Mouse (Mus musculus) intestine, embryonic 14.5 days (tissue): Measurements from ENCODE around the gene Gpx4. TPM values are rescaled to one million over a fixed set of nuclear protein-coding genes. Genes with fewer than 3 reads are reported as not detected.

Experiments
- ATAC-seq: fragments of 200-750 bp; cut with Nextera tagmentation; replicated peaks from 2 replicates; pipeline ENCODE4 v1.8.0; 2017; ENCODE audit warnings: low read depth, moderate number of reproducible peaks, moderate TSS enrichment, moderate library complexity; ENCODE audit not compliant: low FRiP score, low TSS enrichment
- DNase-seq: peaks from one replicate; pipeline ENCODE4 v3.0.0-alpha.2; 2018; ENCODE audit warnings: low spot score
- H3K27ac ChIP-seq: fragments of 300-500 bp; sonication (generic); 2 replicates; pipeline ENCODE4 v1.5.1; 2014; ENCODE audit warnings: low read depth, mild to moderate bottlenecking, control low read depth
- H3K27me3 ChIP-seq: fragments of 300-500 bp; sonication (generic); replicated peaks from 2 replicates; pipeline ENCODE4 v1.6.1; 2014; ENCODE audit warnings: low read length, control low read depth; ENCODE audit not compliant: control insufficient read depth, insufficient read depth
- H3K36me3 ChIP-seq: fragments of 300-500 bp; sonication (generic); 2 replicates; pipeline ENCODE4 v1.6.1; 2014; ENCODE audit warnings: low read length, control low read depth; ENCODE audit not compliant: control insufficient read depth, insufficient read depth
- H3K4me1 ChIP-seq: fragments of 300-500 bp; sonication (generic); replicated peaks from 2 replicates; pipeline ENCODE4 v1.6.1; 2014; ENCODE audit warnings: low read length, control low read depth, mixed read lengths; ENCODE audit not compliant: control insufficient read depth, insufficient read depth
- H3K4me2 ChIP-seq: fragments of 300-500 bp; sonication (generic); 2 replicates; pipeline ENCODE4 v1.6.1; 2014; ENCODE audit warnings: low read length
- H3K4me3 ChIP-seq: fragments of 300-500 bp; sonication (generic); 2 replicates; pipeline ENCODE4 v1.5.1; 2014; ENCODE audit warnings: low read depth, low read length, control low read depth, mixed read lengths
- H3K9ac ChIP-seq: fragments of 300-500 bp; sonication (generic); 2 replicates; pipeline ENCODE4 v1.6.1; 2014; ENCODE audit warnings: mild to moderate bottlenecking, low read length
- H3K9me3 ChIP-seq: fragments of 300-500 bp; sonication (generic); 2 replicates; pipeline ENCODE4 v1.6.1; 2016; ENCODE audit warnings: low read length, control low read depth; ENCODE audit not compliant: control insufficient read depth
- WGBS: fragments of 180-500 bp; shearing (Covaris S2); extraction: QIAGEN DNeasy Blood & Tissue Kit; methylation state at CpG from one replicate; pipeline ENCODE4 v1.1.7; 2014; 5-methylcytosine and 5-hydroxymethylcytosine counted together
- polyA plus RNA-seq: library from polyadenylated mRNA; unstranded; fragments of >200 nt; fragmentation: Nextera tagmentation; extraction: Ambion mirVana; gene quantifications from 2 replicates; pipeline ENCODE4 v1.2.1, GENCODE M21; 2014

The Gpx4 gene
- 607 and 623 TPM in 2 replicates for polyA plus RNA-seq

DNA sequence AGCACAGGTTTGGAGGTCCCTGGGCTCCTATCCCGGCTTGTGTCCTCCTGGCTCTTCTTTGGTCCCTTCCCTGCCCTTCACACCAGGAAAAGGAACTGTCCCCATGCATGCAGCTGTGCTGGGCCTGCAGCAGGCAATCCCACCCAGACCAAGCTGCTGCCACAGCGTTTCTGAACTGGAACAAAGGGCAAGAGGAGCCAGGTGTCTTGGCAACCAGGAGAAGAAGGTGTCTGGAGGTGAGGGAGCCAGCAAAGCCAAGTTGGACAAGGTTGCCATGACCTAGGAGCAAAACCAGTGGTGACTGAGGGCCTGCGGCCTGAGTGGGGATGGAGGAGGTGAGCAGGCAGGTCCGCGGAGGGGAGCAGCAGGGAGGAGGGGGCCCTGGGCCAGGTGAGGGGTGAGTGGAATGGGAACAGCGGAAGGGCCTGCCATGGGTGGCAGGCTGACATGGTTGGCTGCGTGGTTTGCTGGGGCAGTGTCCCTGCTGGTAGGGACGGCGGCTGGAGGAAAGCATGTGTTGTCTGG lies at the start of gene Gpx4:
Gene Gpx4 (plus strand): TSS at position 126 of the 525 bp plus-strand sequence.
- no peaks in the 10 kb centered on the region for H3K36me3 ChIP-seq
- H3K4me3 ChIP-seq = no peak within 1 kb of the TSS
- no peak within 1 kb of the TSS for H3K4me2 ChIP-seq
- 49% methylated on average over 9 of the region's 9 CpGs for WGBS
- ATAC-seq (no peak), DNase-seq (no peak)
- no peaks in the 10 kb centered on the region for H3K9me3 ChIP-seq
- H3K4me1 ChIP-seq = peaks cover 24% of the 10 kb centered on the region
- H3K27me3 ChIP-seq = no peaks in the 10 kb centered on the region
- no peak within 1 kb of the TSS for H3K27ac ChIP-seq
- peak within 1 kb of the TSS; percentile 2; the same call in 1 of the 2 replicates for H3K9ac ChIP-seq

DNA sequence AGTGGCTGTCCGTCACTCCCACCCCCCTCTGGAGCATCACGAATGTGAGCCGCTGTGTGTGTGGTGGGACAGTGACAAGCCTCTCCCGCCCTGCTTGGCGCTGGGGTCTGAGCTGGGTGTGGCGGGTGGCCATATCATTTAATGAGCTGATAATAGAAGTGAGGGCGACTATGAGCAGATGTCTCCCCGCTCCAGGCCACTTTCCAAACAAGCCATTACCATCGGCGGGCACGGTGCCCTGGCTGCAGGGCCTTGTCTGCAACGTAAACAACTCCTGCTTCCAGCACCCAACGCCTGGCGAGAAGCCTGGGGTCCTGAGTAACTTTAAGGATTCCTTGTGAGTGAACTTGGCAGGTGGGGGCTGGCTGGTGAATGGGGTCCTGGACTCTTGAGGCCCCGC lies 49.1 kb upstream of the Gpx4 start:
- peaks cover 3% of the 10 kb centered on the region; the same call in 1 of the 2 replicates for H3K27me3 ChIP-seq
- no peaks in the 10 kb centered on the region for H3K9me3 ChIP-seq
- H3K4me2 ChIP-seq = peak overlapping the region; percentile 54
- H3K36me3 ChIP-seq = peaks cover 30% of the 10 kb centered on the region
- DNase-seq = no peak
- H3K4me1 ChIP-seq = peaks cover 6% of the 10 kb centered on the region; the same call in 1 of the 2 replicates
- H3K9ac ChIP-seq = peak overlapping the region; percentile 21; the same call in 1 of the 2 replicates
- H3K27ac ChIP-seq = no peak overlapping the region
- H3K4me3 ChIP-seq = peak overlapping the region; percentile 42
- WGBS = 6% methylated on average over 15 of the region's 15 CpGs
- 0 out of 2 replicates have a peak, but pooled peaks have one; percentile 2 for ATAC-seq

GRCm38 (mm10) chr10:80001945-80002344 lies 45.0 kb upstream of the Gpx4 start:
- H3K27me3 ChIP-seq = peaks cover 3% of the 10 kb centered on the region; the same call in 1 of the 2 replicates
- WGBS = 69% methylated on average over 9 of the region's 9 CpGs
- no peaks in the 10 kb centered on the region for H3K9me3 ChIP-seq

GRCm38 (mm10) chr10:80002829-80003228 lies 44.1 kb upstream of the Gpx4 start:
- Histone ChIP-seq H3K36me3 (no peaks in the 10 kb centered on the region), H3K27ac (no peak overlapping the region), H3K4me1 (peaks cover 2% of the 10 kb centered on the region; the same call in 1 of the 2 replicates), H3K27me3 (peaks cover 3% of the 10 kb centered on the region; the same call in 1 of the 2 replicates), H3K4me2 (no peak overlapping the region), H3K4me3 (no peak overlapping the region), H3K9ac (0 out of 2 replicates have a peak overlapping the region, but pooled peaks have one; percentile 3), H3K9me3 (no peaks in the 10 kb centered on the region)
- DNase-seq (no peak), ATAC-seq (no peak)
- WGBS = 29% methylated on average over 21 of the region's 21 CpGs

More at GRCm38 (mm10) chr10:80001945-80002344, 45.0 kb upstream of the Gpx4 start:
- H3K4me1 ChIP-seq = peaks cover 6% of the 10 kb centered on the region; the same call in 1 of the 2 replicates
- H3K36me3 ChIP-seq = no peaks in the 10 kb centered on the region
- H3K9ac ChIP-seq = no peak overlapping the region
- no peak overlapping the region for H3K27ac ChIP-seq
- DNase-seq (no peak), ATAC-seq (no peak)
- no peak overlapping the region for H3K4me2 ChIP-seq
- H3K4me3 ChIP-seq = no peak overlapping the region

DNA sequence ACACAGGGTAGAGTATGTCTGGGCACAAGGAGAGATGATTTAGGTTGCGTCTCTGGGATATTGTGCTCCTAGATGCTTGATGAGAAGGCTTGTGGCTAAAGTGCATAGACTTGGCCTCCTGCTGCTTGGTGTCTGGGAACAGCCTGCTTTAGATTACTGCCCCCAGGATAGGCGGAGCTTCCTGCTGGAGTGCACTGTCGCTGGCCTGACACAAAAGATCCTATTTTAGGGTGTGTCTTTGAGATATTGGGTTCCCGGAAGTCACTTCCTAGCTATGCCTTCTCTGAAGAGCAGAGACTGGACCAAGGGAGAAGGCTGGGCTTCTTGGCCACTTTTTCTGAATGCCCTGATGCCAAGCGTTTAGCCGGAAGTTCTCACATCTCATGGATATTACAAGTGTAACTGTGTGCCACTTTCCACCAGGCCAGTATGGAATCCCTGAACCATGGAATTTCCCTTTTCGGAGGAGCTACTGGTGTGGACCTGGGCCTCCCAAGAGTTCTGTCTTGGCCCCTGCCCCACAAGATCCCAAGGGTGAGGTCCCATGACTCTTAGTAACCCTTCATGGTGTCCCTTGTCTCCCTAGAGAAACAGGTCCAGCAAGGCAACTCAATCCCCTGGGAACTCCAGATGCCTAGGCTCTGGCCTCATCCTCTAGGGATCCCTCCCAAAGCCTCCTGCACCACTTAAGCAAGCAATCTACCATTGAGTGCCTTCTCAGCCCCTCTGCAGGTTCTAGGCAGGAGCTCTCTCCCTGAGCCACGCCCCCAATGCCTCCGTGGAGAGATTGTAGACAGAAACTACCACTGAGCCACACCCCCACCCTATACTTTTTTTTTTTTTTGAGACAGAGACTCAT lies 43.4 kb upstream of the Gpx4 start:
- ATAC-seq = no peak
- H3K36me3 ChIP-seq = no peaks in the 10 kb centered on the region
- no peak overlapping the region for H3K4me3 ChIP-seq
- WGBS = 63% methylated on average over 9 of the region's 9 CpGs
- H3K4me2 ChIP-seq = no peak overlapping the region
- H3K9ac ChIP-seq = no peak overlapping the region
- peaks cover 3% of the 10 kb centered on the region; the same call in 1 of the 2 replicates for H3K27me3 ChIP-seq
- H3K27ac ChIP-seq = no peak overlapping the region
- H3K4me1 ChIP-seq = no peaks in the 10 kb centered on the region
- no peak for DNase-seq
- no peaks in the 10 kb centered on the region for H3K9me3 ChIP-seq

DNA sequence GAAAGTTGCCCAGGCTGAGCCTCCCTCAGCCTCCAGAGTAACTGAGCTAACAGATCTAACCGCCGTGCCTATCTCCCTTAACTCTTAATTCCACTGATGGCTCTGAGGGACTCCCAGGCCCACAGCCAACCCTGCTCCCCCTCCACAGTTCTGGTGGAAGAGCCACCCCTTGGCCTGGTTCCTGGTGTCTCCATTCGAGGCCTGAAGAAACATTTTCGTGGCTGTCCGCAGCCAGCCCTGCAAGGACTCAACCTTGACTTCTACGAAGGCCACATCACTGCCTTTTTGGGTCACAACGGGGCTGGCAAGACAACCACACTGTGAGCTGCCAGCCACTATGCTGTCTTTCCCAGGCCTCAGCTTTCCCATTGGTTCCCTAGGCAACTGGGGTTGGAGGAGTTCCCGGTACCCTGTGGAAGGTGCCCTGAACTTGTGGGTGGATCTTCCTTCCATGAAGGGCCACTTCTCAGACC lies 42.7 kb upstream of the Gpx4 start:
- no peak for ATAC-seq
- no peak for DNase-seq
- Histone ChIP-seq H3K9me3 (no peaks in the 10 kb centered on the region), H3K4me2 (no peak overlapping the region), H3K36me3 (no peaks in the 10 kb centered on the region), H3K27me3 (peaks cover 3% of the 10 kb centered on the region; the same call in 1 of the 2 replicates), H3K4me1 (no peaks in the 10 kb centered on the region), H3K4me3 (no peak overlapping the region), H3K9ac (no peak overlapping the region), H3K27ac (no peak overlapping the region)
- 88% methylated on average over 8 of the region's 8 CpGs for WGBS

GRCm38 (mm10) chr10:80011740-80012139 lies 35.2 kb upstream of the Gpx4 start:
- WGBS = 84% methylated on average over 6 of the region's 6 CpGs
- H3K27me3 ChIP-seq = peaks cover 32% of the 10 kb centered on the region
- no peaks in the 10 kb centered on the region for H3K4me1 ChIP-seq
- ATAC-seq = no peak
- H3K9ac ChIP-seq = no peak overlapping the region
- H3K4me2 ChIP-seq = no peak overlapping the region
- peaks cover 17% of the 10 kb centered on the region for H3K9me3 ChIP-seq
- no peak overlapping the region for H3K4me3 ChIP-seq
- peaks cover 12% of the 10 kb centered on the region; the same call in 1 of the 2 replicates for H3K36me3 ChIP-seq
- DNase-seq = no peak
- H3K27ac ChIP-seq = no peak overlapping the region

DNA sequence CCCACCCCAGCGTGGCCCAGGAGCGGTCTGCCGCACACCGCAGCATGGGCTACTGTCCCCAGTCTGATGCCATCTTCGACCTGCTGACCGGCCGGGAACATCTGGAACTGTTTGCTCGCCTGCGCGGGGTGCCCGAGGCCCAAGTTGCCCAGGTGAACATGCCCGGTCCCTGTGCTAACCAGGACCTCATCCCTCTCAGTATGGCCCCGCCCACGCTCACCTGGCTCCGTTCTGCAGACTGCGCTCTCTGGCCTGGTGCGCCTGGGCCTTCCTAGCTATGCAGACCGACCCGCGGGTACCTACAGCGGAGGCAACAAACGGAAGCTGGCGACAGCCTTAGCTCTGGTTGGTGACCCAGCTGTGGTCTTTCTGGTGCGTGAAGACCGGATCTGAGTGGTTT lies 33.4 kb upstream of the Gpx4 start:
- WGBS = 41% methylated on average over 25 of the region's 25 CpGs
- H3K27ac ChIP-seq = no peak overlapping the region
- peaks cover 12% of the 10 kb centered on the region; the same call in 1 of the 2 replicates for H3K36me3 ChIP-seq
- peaks cover 17% of the 10 kb centered on the region for H3K9me3 ChIP-seq
- H3K4me2 ChIP-seq = no peak overlapping the region
- ATAC-seq (no peak), DNase-seq (no peak)
- no peaks in the 10 kb centered on the region; the same call in 1 of the 2 replicates for H3K4me1 ChIP-seq
- H3K4me3 ChIP-seq = no peak overlapping the region
- peaks cover 32% of the 10 kb centered on the region for H3K27me3 ChIP-seq
- H3K9ac ChIP-seq = no peak overlapping the region
